Mouse (Mus musculus): ENCODE results near the gene Bricd5. TPM values are rescaled to one million over a fixed set of nuclear protein-coding genes. Genes with fewer than 3 reads are reported as not detected.

The Bricd5 gene
- polyA plus RNA-seq, 1 experiment from 2014 or later, result 0.46 TPM

GRCm38 (mm10) chr17:24469910-24470602 is 3.6 kb upstream of the Bricd5 start, which contains the start of the genes E4f1 and Pgp:
E4f1 (minus strand) TSS chr17:24470313.
Pgp (plus strand) TSS chr17:24470392.
- Histone ChIP-seq H3K4me2 (ENCODE audit: low read depth, low read length) (peak within 1 kb of the TSS; percentile 99), H3K36me3 (ENCODE audit: control insufficient read depth, insufficient read depth, low read length) (peaks cover 2% of the 10 kb centered on the region; the same call in 1 of the 2 replicates), H3K4me3 (replicated peaks; ENCODE audit: low read length) (peak within 1 kb of the TSS; percentile 72), H3K27me3 (ENCODE audit: control insufficient read depth, insufficient read depth, low read length) (no peaks in the 10 kb centered on the region), H3K27ac (ENCODE audit: low read length) (peak within 1 kb of the TSS; percentile 88), H3K4me1 (ENCODE audit: control insufficient read depth, insufficient read depth, low read length) (peaks cover 27% of the 10 kb centered on the region), H3K9ac (ENCODE audit: low read length) (peak within 1 kb of the TSS; percentile 91), H3K9me3 (replicated peaks; ENCODE audit: control insufficient read depth, low read length) (no peaks in the 10 kb centered on the region)
- WGBS, result under 1% methylated on average over 75 of the region's 75 CpGs
- ATAC-seq (ENCODE audit: insufficient read depth, low FRiP score), result peak; percentile 96

GRCm38 (mm10) chr17:24470701-24471527 is 2.8 kb upstream of the Bricd5 start:
- Histone ChIP-seq H3K4me1 (ENCODE audit: control insufficient read depth, insufficient read depth, low read length) (peaks cover 27% of the 10 kb centered on the region), H3K9me3 (replicated peaks; ENCODE audit: control insufficient read depth, low read length) (no peaks in the 10 kb centered on the region), H3K27me3 (ENCODE audit: control insufficient read depth, insufficient read depth, low read length) (no peaks in the 10 kb centered on the region), H3K4me3 (replicated peaks; ENCODE audit: low read length) (peak overlapping the region; percentile 72), H3K4me2 (ENCODE audit: low read depth, low read length) (peak overlapping the region; percentile 99), H3K9ac (ENCODE audit: low read length) (peak overlapping the region; percentile 91), H3K36me3 (ENCODE audit: control insufficient read depth, insufficient read depth, low read length) (peaks cover 11% of the 10 kb centered on the region; the same call in 1 of the 2 replicates), H3K27ac (ENCODE audit: low read length) (peak overlapping the region; percentile 77)
- ATAC-seq (ENCODE audit: insufficient read depth, low FRiP score), result peak; percentile 14; the same call in 1 of the 2 replicates
- under 1% methylated on average over 68 of the region's 68 CpGs for WGBS

GRCm38 (mm10) chr17:24472512-24472911 is 1.2 kb upstream of the Bricd5 start:
- H3K4me3 ChIP-seq (replicated peaks; ENCODE audit: low read length), result peak overlapping the region; percentile 72; the same call in 1 of the 2 replicates
- ATAC-seq (ENCODE audit: insufficient read depth, low FRiP score), result no peak
- WGBS, result 74% methylated on average over 4 of the region's 4 CpGs

GRCm38 (mm10) chr17:24474557-24474956 is 873 bp downstream of the Bricd5 start:
- no peaks in the 10 kb centered on the region for H3K9me3 ChIP-seq (replicated peaks; ENCODE audit: control insufficient read depth, low read length)
- H3K27me3 ChIP-seq (ENCODE audit: control insufficient read depth, insufficient read depth, low read length), result no peaks in the 10 kb centered on the region
- no peak for ATAC-seq (ENCODE audit: insufficient read depth, low FRiP score)
- H3K27ac ChIP-seq (ENCODE audit: low read length), result peak overlapping the region; percentile 83; the same call in 1 of the 2 replicates
- peaks cover 31% of the 10 kb centered on the region for H3K4me1 ChIP-seq (ENCODE audit: control insufficient read depth, insufficient read depth, low read length)
- H3K4me3 ChIP-seq (replicated peaks; ENCODE audit: low read length), result no peak overlapping the region
- H3K9ac ChIP-seq (ENCODE audit: low read length), result no peak overlapping the region
- peaks cover 15% of the 10 kb centered on the region; the same call in 1 of the 2 replicates for H3K36me3 ChIP-seq (ENCODE audit: control insufficient read depth, insufficient read depth, low read length)
- H3K4me2 ChIP-seq (ENCODE audit: low read depth, low read length), result no peak overlapping the region
- WGBS, result 74% methylated on average over 5 of the region's 5 CpGs

More at GRCm38 (mm10) chr17:24472512-24472911, 1.2 kb upstream of the Bricd5 start:
- Histone ChIP-seq H3K36me3 (ENCODE audit: control insufficient read depth, insufficient read depth, low read length) (peaks cover 15% of the 10 kb centered on the region; the same call in 1 of the 2 replicates), H3K9ac (ENCODE audit: low read length) (peak overlapping the region; percentile 27; the same call in 1 of the 2 replicates), H3K4me1 (ENCODE audit: control insufficient read depth, insufficient read depth, low read length) (peaks cover 27% of the 10 kb centered on the region), H3K9me3 (replicated peaks; ENCODE audit: control insufficient read depth, low read length) (no peaks in the 10 kb centered on the region), H3K27ac (ENCODE audit: low read length) (peak overlapping the region; percentile 83), H3K4me2 (ENCODE audit: low read depth, low read length) (peak overlapping the region; percentile 99), H3K27me3 (ENCODE audit: control insufficient read depth, insufficient read depth, low read length) (no peaks in the 10 kb centered on the region)

- Histone ChIP-seq H3K4me3 (replicated peaks; ENCODE audit: low read length) (no peak overlapping the region), H3K36me3 (ENCODE audit: control insufficient read depth, insufficient read depth, low read length) (peaks cover 15% of the 10 kb centered on the region; the same call in 1 of the 2 replicates), H3K4me2 (ENCODE audit: low read depth, low read length) (no peak overlapping the region), H3K4me1 (ENCODE audit: control insufficient read depth, insufficient read depth, low read length) (peaks cover 36% of the 10 kb centered on the region), H3K9ac (ENCODE audit: low read length) (no peak overlapping the region), H3K27ac (ENCODE audit: low read length) (no peak overlapping the region), H3K9me3 (replicated peaks; ENCODE audit: control insufficient read depth, low read length) (no peaks in the 10 kb centered on the region), H3K27me3 (ENCODE audit: control insufficient read depth, insufficient read depth, low read length) (no peaks in the 10 kb centered on the region)
- ATAC-seq (ENCODE audit: insufficient read depth, low FRiP score), result no peak
- WGBS, result 93% methylated on average over 6 of the region's 6 CpGs
Measured at GRCm38 (mm10) chr17:24475586-24475985, 1.9 kb downstream of the Bricd5 start.

GRCm38 (mm10) chr17:24476022-24476776 is 2.5 kb downstream of the Bricd5 start:
- H3K4me2 ChIP-seq (ENCODE audit: low read depth, low read length), result no peak overlapping the region
- no peak for ATAC-seq (ENCODE audit: insufficient read depth, low FRiP score)
- peaks cover 34% of the 10 kb centered on the region for H3K4me1 ChIP-seq (ENCODE audit: control insufficient read depth, insufficient read depth, low read length)
- H3K36me3 ChIP-seq (ENCODE audit: control insufficient read depth, insufficient read depth, low read length), result peaks cover 15% of the 10 kb centered on the region; the same call in 1 of the 2 replicates
- no peaks in the 10 kb centered on the region for H3K9me3 ChIP-seq (replicated peaks; ENCODE audit: control insufficient read depth, low read length)
- 88% methylated on average over 10 of the region's 10 CpGs for WGBS
- H3K9ac ChIP-seq (ENCODE audit: low read length), result no peak overlapping the region
- H3K4me3 ChIP-seq (replicated peaks; ENCODE audit: low read length), result no peak overlapping the region
- no peak overlapping the region for H3K27ac ChIP-seq (ENCODE audit: low read length)
- H3K27me3 ChIP-seq (ENCODE audit: control insufficient read depth, insufficient read depth, low read length), result no peaks in the 10 kb centered on the region

GRCm38 (mm10) chr17:24477053-24477984 is 3.6 kb downstream of the Bricd5 start:
- Histone ChIP-seq H3K4me2 (ENCODE audit: low read depth, low read length) (no peak overlapping the region), H3K27ac (ENCODE audit: low read length) (no peak overlapping the region), H3K9ac (ENCODE audit: low read length) (0 out of 2 replicates have a peak overlapping the region, but pooled peaks have one; percentile 33), H3K36me3 (ENCODE audit: control insufficient read depth, insufficient read depth, low read length) (peaks cover 15% of the 10 kb centered on the region; the same call in 1 of the 2 replicates), H3K9me3 (replicated peaks; ENCODE audit: control insufficient read depth, low read length) (no peaks in the 10 kb centered on the region), H3K27me3 (ENCODE audit: control insufficient read depth, insufficient read depth, low read length) (no peaks in the 10 kb centered on the region), H3K4me1 (ENCODE audit: control insufficient read depth, insufficient read depth, low read length) (peaks cover 24% of the 10 kb centered on the region), H3K4me3 (replicated peaks; ENCODE audit: low read length) (no peak overlapping the region)
- ATAC-seq (ENCODE audit: insufficient read depth, low FRiP score), result no peak
- WGBS, result 91% methylated on average over 20 of the region's 20 CpGs

Measured in stomach, embryonic 16.5 days (tissue).